Mouse (Mus musculus) telencephalon, adult 2 months (tissue): ENCODE data around the gene Cul9.
"Not testable (repeated sequence)": the region's sequence is repeated elsewhere in the genome, so short reads cannot be mapped to it uniquely, and the experiment has no call there.

Source experiments
- DNase-seq: peaks from one replicate; pipeline ENCODE4 v3.0.0-alpha.2; 2011; ENCODE audit warnings: low read depth, low spot score

Gene Cul9

GRCm38 (mm10) chr17:46503847-46504638, 42.1 kb downstream of the Cul9 start:
- no peak for DNase-seq

DNA sequence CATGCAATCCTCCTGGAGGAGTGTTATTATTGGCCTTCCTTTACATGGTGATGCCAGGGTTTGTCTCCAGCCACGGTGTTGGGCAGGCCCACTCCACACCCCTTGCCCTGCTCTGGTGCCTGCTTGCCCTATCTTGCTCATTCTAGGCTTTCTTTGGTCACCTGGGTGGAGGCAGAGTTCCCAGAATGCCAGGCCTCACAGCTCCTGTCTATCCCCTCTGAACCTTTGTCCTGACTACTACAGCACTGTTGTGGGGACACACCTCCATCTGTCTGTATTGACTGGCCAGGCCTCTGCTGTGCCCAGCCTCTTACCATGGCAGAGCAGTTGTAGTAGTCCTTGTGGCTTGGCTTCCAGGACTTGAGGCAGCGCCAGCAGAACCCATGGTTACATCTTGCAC, 43.4 kb downstream of the Cul9 start:
- no peak for DNase-seq

DNA sequence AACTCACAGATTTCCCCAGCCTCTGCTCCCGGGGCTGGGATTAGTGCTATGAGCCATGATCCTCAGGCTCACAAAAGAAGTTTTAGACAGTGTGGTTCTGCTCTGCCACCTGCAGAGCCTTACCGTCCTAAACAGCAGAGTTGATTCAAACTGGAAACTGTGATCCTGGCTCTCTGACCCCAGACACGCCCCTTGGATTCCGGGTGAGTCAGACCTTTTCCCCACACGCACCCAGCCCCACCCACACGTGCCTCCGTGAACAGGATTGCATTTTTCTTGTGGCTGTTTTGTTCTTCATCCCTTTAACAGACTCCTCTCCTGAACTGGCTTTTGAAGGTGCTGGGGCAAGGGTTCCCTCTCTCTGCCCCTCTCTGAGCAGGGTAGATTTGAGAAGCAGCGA, 48.2 kb downstream of the Cul9 start:
- DNase-seq, result no peak

GRCm38 (mm10) chr17:46496623-46497434, 49.4 kb downstream of the Cul9 start, which contains the start of gene Dnph1:
Gene Dnph1 (plus strand): TSS chr17:46496711.
- DNase-seq, result peak; percentile 86

GRCm38 (mm10) chr17:46496081-46496480, 50.1 kb downstream of the Cul9 start:
- DNase-seq, result not testable (repeated sequence)

DNA sequence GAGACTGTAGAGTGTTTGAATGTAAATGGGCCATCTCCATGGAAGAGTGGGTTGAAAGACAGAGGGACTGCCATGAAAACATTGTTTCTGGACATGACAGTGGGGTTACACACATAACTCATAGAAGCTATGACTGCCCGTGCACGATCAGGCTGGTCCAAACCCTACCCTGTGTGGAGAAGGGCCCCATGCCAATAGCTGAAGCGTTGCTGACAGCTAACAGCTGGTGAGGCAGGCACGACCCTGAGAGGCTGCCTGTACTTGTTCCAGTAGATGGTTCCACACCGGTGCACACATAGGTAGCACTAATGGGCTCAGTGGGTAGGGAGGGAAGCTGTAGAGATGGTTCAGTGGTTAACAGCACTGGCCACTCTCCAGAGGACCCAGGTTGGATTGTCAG, 50.7 kb downstream of the Cul9 start:
- DNase-seq, result no peak

GRCm38 (mm10) chr17:46487431-46487830, 58.8 kb downstream of the Cul9 start, which contains the start of gene Ttbk1:
Gene Ttbk1 (minus strand): TSS chr17:46487675.
- DNase-seq, result peak; percentile 64

DNA sequence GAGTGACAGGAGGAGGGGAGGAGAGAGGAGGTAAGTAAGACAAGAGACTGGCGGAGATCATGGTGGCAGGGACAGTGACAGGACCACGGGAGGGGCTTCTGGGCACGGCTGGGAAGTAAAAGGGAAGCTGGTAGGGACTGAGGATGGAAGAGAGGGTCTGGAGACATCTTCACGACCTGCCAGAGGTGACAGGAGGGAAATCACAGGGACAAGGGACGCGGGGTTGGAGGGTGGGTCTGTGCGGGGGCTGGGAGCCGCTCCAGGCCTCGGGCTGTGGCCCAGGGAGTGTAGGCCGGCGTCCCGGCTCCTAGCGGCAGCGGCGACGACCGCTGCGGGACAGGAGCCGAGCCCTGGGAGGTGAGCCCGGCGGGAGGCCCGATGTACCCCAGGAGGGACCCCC, 59.2 kb downstream of the Cul9 start:
- no peak for DNase-seq

GRCm38 (mm10) chr17:46484461-46484875, 61.7 kb downstream of the Cul9 start:
- DNase-seq, result no peak

DNA sequence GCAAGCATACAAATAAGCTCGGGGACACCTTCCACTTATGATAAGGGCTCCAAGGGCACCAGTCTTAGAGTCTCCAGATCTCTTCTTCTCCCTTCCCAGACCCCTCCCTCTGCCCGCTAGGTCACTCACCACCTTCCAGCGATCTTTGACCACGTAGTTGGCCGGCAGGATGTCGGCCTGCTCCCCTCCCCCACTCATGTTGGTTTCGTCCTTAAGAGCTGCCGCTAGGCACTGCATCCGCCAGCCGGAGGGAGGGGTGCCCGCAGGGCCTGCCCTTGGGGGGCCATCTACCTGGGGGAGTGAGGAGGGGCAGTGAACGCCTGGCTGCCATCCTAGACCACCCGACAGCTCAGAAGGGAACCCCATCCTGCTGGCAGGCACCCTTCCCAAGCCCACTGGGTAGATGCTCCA, 62.2 kb downstream of the Cul9 start:
- DNase-seq, result no peak

GRCm38 (mm10) chr17:46483561-46484001, 62.6 kb downstream of the Cul9 start:
- peak; percentile 66 for DNase-seq

GRCm38 (mm10) chr17:46477286-46477685, 68.9 kb downstream of the Cul9 start:
- no peak for DNase-seq

- no peak for DNase-seq
Measured at GRCm38 (mm10) chr17:46476601-46477000, 69.6 kb downstream of the Cul9 start.

DNA sequence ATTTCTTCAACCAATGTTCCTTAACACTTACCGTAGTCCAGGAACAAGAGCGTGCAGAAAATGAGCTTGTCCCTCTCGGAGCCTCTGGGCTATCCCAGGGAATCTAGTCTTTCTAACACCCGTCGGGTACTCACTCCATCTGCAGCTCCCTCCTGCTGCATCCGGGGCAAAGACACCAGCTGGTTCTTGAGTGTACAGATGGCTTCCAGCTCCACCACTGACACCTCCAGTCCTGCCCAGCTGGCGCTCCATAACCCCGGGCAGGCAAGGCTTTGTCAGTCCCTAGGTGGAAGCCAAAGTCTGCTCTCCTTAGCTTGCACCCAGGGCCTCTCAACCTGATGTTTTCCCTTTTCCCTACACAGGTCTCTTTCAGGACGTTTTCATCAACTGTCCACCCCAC, 78.4 kb downstream of the Cul9 start:
- no peak for DNase-seq

- DNase-seq, result no peak
Measured at GRCm38 (mm10) chr17:46462226-46462625, 84.0 kb downstream of the Cul9 start.

GRCm38 (mm10) chr17:46461347-46461746, 84.8 kb downstream of the Cul9 start:
- no peak for DNase-seq

- no peak for DNase-seq
Measured at GRCm38 (mm10) chr17:46460673-46461072, 85.5 kb downstream of the Cul9 start.

GRCm38 (mm10) chr17:46458439-46458838, 87.7 kb downstream of the Cul9 start:
- no peak for DNase-seq

- no peak for DNase-seq
Measured at GRCm38 (mm10) chr17:46457791-46458190, 88.4 kb downstream of the Cul9 start.

DNA sequence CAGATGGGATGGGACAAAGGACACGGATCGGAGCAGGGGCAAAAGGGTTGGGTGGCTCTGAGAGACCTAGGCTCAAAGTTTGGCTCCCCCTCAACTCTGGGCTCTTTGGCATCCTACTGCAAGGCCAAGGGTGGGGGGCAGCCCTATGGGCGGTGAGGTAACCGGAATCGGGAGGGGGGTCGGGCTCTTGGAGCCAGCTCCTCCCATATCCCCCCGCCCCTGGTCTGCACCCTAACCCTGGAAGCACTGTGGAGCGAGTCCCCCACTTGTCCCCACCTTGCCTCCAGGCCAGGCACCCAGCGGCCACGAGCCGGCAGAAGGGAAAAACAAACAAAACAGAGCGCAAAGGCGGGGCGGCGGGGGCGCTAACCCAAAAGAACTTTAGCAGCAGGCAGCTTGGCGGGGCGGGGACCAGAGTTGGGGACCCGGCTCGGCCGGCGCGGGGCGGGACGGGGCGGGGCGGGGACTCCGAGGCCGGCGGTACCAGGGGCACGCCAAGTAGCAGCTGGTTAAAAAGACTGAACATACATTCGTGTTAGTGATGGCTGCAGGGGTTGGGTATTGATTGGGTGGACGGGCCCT, 91.0 kb downstream of the Cul9 start:
- DNase-seq, result no peak

GRCm38 (mm10) chr17:46454539-46454938, 91.6 kb downstream of the Cul9 start:
- no peak for DNase-seq

GRCm38 (mm10) chr17:46453970-46454411, 92.2 kb downstream of the Cul9 start:
- peak; percentile 15 for DNase-seq
